Mouse (Mus musculus) thymus, adult 2 months (tissue): ENCODE measurements at regions not wholly inside any gene's neighbourhood (a gene's known extent, or its start where the extent isn't known, plus 50 kb on each side); places are given as distances from the start of the nearest gene placed in this dataset.

Source experiments
- DNase-seq: peaks from one replicate; pipeline ENCODE4 v3.0.0; 2021
- H3K27ac ChIP-seq: fragments of 200-500 bp; 2 replicates; pipeline ENCODE4 v1.5.1; 2012; ENCODE audit warnings: low read length, control low read depth; ENCODE audit not compliant: control insufficient read depth, insufficient read depth
- H3K27me3 ChIP-seq: fragments of 200-500 bp; 2 replicates; pipeline ENCODE4 v1.6.1; 2012; ENCODE audit warnings: mild to moderate bottlenecking, low read length, moderate library complexity, mixed read lengths; ENCODE audit not compliant: control insufficient read depth, insufficient read depth
- H3K36me3 ChIP-seq: fragments of 200-500 bp; 2 replicates; pipeline ENCODE4 v1.6.1; 2012; ENCODE audit warnings: mild to moderate bottlenecking, low read length, moderate library complexity; ENCODE audit not compliant: control insufficient read depth, insufficient read depth
- H3K4me1 ChIP-seq: fragments of 200-500 bp; replicated peaks from 2 replicates; pipeline ENCODE4 v1.6.1; 2012; ENCODE audit warnings: low read length; ENCODE audit not compliant: control insufficient read depth, insufficient read depth
- H3K4me3 ChIP-seq: fragments of 200-500 bp; 2 replicates; pipeline ENCODE4 v1.5.1; 2012; ENCODE audit warnings: mild to moderate bottlenecking, low read length, control low read depth, moderate library complexity; ENCODE audit not compliant: control insufficient read depth, insufficient read depth
- CTCF ChIP-seq: fragments of 200-500 bp; IDR thresholded peaks from 2 replicates; pipeline ENCODE4 v1.5.1; 2012; ENCODE audit warnings: mild to moderate bottlenecking, control low read depth, low read length, moderate library complexity, borderline replicate concordance; ENCODE audit not compliant: control insufficient read depth, poor library complexity, insufficient read depth; ENCODE audit errors: extremely low read depth
- POLR2A ChIP-seq: fragments of 200-500 bp; IDR thresholded peaks from 2 replicates; pipeline ENCODE4 v1.6.1; 2012; ENCODE audit warnings: mild to moderate bottlenecking, low read length, control low read depth, moderate library complexity; ENCODE audit not compliant: control insufficient read depth, poor library complexity, insufficient read depth; ENCODE audit errors: extremely low read depth
- WGBS: fragments of 180-500 bp; shearing (Covaris S2); methylation state at CpG from one replicate; pipeline ENCODE4 v1.1.7; 2018; 5-methylcytosine and 5-hydroxymethylcytosine counted together

DNA sequence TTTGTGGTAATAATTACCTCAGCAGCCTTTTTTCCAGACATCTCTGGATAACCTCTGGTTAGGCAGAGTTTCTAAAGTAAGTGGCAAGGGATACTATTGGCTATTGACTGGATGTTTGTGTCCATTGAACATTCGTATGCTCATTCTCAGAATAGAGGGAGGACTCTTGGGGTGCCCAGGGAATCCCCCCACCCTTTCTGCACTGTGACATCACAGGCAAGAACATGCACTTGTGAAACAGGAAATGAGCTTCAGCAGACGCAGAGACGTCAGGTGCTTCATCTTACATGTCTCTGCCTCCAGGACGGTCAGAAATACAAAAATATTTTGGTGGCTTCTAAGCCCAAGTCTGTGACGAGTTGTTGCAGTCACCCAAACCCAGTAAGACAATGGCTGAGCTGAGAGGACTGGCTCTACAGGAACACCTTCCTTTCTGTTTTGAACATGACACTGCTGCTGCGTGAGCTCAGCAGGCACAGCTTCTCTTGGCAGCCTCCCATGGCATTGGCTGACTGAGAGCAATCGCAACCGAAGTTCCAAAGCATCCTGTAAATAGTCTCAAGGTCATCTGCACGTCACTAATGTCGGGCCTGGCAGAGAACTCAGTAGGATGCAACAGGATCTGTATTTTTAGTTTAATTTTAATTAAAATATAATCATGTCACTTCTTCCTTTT is 904.6 kb downstream of the Slc4a3 start:
- no peaks in the 10 kb centered on the region for H3K4me1 ChIP-seq
- H3K27me3 ChIP-seq: no peaks in the 10 kb centered on the region
- no peaks in the 10 kb centered on the region for H3K36me3 ChIP-seq
- no peak overlapping the region for H3K4me3 ChIP-seq
- no peak overlapping the region for H3K27ac ChIP-seq
- TF ChIP-seq CTCF (no peak), POLR2A (no peak)
- WGBS: 57% methylated on average over 10 of the region's 10 CpGs
- no peak for DNase-seq

DNA sequence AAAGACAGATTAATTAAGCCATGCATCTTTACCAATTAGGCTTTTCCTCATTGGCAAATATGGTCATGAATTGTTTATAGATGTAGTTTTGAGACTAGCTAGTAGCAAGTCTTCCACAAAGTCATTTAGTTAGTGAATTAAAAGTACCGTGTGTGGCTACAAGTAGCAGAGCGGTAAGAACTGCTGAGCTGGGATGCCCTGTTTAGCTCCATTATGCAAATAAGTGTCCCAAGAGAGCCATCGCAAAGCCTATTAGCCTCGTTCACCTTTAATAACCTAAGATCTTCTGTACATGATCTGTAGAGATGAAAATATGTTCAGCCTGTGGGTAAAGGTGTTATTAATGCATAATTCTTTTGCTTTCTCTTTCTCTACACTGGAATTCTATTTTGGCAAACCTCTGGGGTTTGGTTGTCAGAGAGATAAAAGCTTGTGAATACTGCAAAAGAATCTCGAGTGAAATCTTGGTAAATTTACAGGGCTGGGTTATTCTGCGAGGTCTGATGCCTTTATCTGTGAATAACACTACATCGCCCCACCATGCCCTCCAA is 907.2 kb downstream of the Slc4a3 start:
- WGBS: 92% methylated on average over 7 of the region's 7 CpGs
- DNase-seq: no peak
- TF ChIP-seq POLR2A: no peak
- no peak for TF ChIP-seq CTCF
- no peaks in the 10 kb centered on the region for H3K27me3 ChIP-seq
- no peaks in the 10 kb centered on the region for H3K36me3 ChIP-seq
- no peak overlapping the region for H3K27ac ChIP-seq
- no peak overlapping the region for H3K4me3 ChIP-seq
- no peaks in the 10 kb centered on the region for H3K4me1 ChIP-seq

DNA sequence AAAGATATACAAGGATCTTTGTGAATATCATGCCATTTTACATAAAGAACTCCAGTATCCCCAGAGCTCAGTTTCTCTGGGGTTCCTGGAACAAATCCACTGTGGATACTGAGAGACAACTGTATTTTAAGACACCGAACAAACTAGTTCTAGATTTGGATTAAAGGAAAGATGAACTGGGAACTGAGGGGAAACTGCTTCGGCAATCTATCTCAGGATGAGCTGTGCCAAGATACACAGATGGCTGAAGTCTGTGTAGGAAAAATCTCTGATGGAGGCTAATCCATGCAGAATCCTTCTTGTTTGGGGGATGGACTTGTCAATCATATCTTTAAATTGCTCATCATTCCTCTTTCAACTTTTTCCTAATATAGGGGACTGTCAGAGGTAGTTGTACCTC is 920.5 kb downstream of the Slc4a3 start:
- WGBS: 96% methylated on average over 2 of the region's 2 CpGs
- no peaks in the 10 kb centered on the region for H3K36me3 ChIP-seq

DNA sequence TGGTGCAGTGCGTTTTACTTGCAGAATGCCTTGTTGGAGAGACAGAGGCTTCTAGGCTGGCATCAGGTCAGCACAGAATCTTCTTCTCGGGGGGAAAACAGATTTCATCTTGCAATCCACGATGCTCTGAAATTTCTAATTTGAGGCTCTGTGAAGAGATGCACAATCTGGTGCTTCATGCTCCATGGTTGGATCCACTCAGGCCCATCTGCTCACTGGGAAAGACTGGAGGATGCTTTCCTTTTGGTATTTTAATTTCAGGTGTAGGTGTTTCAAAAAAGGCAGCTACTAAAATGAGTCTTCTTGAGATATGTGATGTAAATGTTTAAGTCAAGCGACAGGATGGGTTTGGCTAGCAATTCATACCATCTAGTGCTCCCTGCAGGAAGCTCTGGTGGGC is 938.1 kb downstream of the Slc4a3 start:
- Histone ChIP-seq H3K4me3 (no peak overlapping the region), H3K27me3 (no peaks in the 10 kb centered on the region), H3K4me1 (no peaks in the 10 kb centered on the region), H3K27ac (no peak overlapping the region), H3K36me3 (no peaks in the 10 kb centered on the region)
- TF ChIP-seq POLR2A: no peak
- 88% methylated on average over 4 of the region's 4 CpGs for WGBS
- DNase-seq: no peak

More for the DNA sequence above, 920.5 kb downstream of the Slc4a3 start:
- Histone ChIP-seq H3K27ac (no peak overlapping the region), H3K4me1 (no peaks in the 10 kb centered on the region), H3K27me3 (no peaks in the 10 kb centered on the region), H3K4me3 (no peak overlapping the region)
- TF ChIP-seq CTCF: no peak
- TF ChIP-seq POLR2A: no peak
- DNase-seq: no peak

DNA sequence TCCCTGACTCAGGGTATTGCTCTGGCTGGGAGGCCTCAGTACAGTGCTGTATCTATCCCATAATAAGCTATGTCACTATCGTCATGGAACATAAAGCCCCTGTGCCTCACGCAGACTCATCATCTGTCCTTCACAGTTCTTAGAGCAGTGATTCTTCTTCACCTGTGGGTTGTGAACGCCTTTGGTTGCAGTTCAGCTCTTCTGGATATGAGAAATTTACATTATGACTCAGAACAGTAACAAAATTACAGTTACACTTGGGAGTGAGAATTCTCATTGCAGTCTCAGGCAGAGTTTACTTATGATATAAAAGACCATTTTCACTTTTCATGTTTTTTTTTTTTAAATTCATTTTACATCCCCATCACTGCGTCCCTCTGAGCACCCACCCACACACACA is 941.4 kb downstream of the Slc4a3 start:
- Histone ChIP-seq H3K27me3 (no peaks in the 10 kb centered on the region), H3K27ac (no peak overlapping the region), H3K4me1 (no peaks in the 10 kb centered on the region), H3K36me3 (no peaks in the 10 kb centered on the region), H3K4me3 (no peak overlapping the region)
- WGBS: 81% methylated on average over 4 of the region's 4 CpGs
- no peak for TF ChIP-seq POLR2A
- TF ChIP-seq CTCF: no peak
- DNase-seq: no peak

DNA sequence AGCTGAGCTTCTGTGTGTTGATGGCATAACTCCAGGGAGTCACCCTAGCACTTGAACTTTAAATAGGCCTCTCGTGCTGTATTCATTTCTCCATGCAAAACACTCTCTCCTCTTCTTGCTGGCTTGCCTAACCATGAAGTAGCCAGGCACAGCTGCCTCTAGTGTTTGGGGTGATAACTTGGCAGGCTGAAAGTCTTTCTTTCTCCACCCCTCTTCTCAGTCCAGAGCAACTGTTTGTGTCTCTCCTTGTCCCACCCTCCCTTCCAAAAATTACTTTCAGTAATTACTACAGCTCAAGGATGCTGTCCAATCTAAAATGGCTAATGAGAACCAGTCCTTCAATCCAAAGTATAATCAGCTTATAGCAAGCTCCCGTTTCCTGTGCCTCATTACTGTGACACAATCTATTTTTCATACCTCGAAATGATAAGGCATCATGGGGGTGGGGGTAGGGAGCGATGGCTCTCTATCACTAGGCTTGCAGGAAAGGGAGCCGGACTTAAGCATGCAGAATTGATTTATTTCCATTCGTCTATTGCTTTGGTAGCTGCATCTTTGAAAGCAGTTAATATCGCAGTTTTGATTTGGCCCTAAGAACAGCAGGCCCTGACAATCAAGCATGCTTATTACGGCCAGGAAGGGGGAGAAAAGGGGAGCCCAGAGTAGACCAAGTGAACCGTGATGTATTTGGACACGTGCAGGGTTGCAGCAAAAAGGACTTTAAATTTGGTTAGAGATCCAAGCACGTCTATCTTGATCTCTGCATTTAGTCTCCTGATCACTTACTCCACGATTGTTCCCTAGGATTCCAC is 943.8 kb downstream of the Slc4a3 start:
- no peaks in the 10 kb centered on the region for H3K27me3 ChIP-seq
- 88% methylated on average over 12 of the region's 12 CpGs for WGBS
- H3K4me3 ChIP-seq: no peak overlapping the region
- no peak overlapping the region for H3K27ac ChIP-seq
- H3K36me3 ChIP-seq: no peaks in the 10 kb centered on the region
- no peaks in the 10 kb centered on the region for H3K4me1 ChIP-seq
- no peak for DNase-seq
- TF ChIP-seq CTCF: no peak
- TF ChIP-seq POLR2A: no peak

DNA sequence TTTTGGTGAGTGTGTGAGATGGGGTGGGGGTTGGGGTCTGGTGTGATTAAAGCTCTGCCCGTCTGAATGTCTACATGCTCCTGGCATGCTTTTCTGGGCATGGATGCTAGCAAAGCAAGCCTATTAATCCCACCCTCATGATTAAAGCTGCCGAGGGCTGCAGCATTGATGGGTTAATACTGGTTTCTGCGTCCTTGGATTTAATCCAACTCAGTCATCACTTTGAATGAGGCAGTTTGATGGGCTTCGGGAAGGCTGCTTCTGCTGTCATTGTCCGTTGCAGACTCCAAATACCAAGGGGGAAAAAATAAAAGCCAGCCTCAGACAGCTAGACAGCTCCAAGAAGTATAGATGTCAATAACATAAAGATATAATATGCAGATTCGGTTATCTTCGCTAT is 944.7 kb downstream of the Slc4a3 start:
- no peaks in the 10 kb centered on the region for H3K27me3 ChIP-seq
- no peak overlapping the region for H3K4me3 ChIP-seq
- 87% methylated on average over 7 of the region's 7 CpGs for WGBS
- DNase-seq: no peak
- H3K27ac ChIP-seq: no peak overlapping the region
- H3K36me3 ChIP-seq: no peaks in the 10 kb centered on the region
- no peaks in the 10 kb centered on the region for H3K4me1 ChIP-seq
- TF ChIP-seq CTCF: no peak
- TF ChIP-seq POLR2A: no peak
